Mouse (Mus musculus) midbrain, postnatal 0 days (tissue): ENCODE measurements around the gene E4f1. TPM values are rescaled to one million over a fixed set of nuclear protein-coding genes. Genes with fewer than 3 reads are reported as not detected.
A peak's percentile ranks its signal among the peaks of the same experiment; 100 is the strongest.
"Not testable (repeated sequence)": the region's sequence is repeated elsewhere in the genome, so short reads cannot be mapped to it uniquely, and the experiment has no call there.

Experiments
- ATAC-seq: fragments of 200-750 bp; cut with Nextera tagmentation; 2 replicates; pipeline ENCODE4 v1.8.0; 2017; ENCODE audit warnings: moderate number of reproducible peaks, mild to moderate bottlenecking, moderate TSS enrichment, moderate library complexity; ENCODE audit not compliant: low FRiP score
- DNase-seq: peaks from one replicate; pipeline ENCODE4 v3.0.0-alpha.2; 2015; ENCODE audit warnings: low spot score
- H3K27ac ChIP-seq: fragments of 300-500 bp; sonication (generic); 2 replicates; pipeline ENCODE4 v1.5.1; 2014; ENCODE audit warnings: low read depth, mild to moderate bottlenecking, low read length, mixed read lengths
- H3K27me3 ChIP-seq: fragments of 300-500 bp; sonication (generic); 2 replicates; pipeline ENCODE4 v1.6.1; 2014; ENCODE audit warnings: low read length, control low read depth, mixed read lengths; ENCODE audit not compliant: insufficient read depth
- H3K36me3 ChIP-seq: fragments of 300-500 bp; sonication (generic); 2 replicates; pipeline ENCODE4 v1.6.1; 2014; ENCODE audit warnings: low read length, control low read depth, mixed read lengths; ENCODE audit not compliant: insufficient read depth
- H3K4me1 ChIP-seq: fragments of 300-500 bp; sonication (generic); 2 replicates; pipeline ENCODE4 v1.6.1; 2014; ENCODE audit warnings: mild to moderate bottlenecking, control low read depth, antibody characterized with exemption, low read length, mixed read lengths; ENCODE audit not compliant: insufficient read depth
- H3K4me2 ChIP-seq: fragments of 300-500 bp; sonication (generic); 2 replicates; pipeline ENCODE4 v1.6.1; 2014; ENCODE audit warnings: low read depth, mild to moderate bottlenecking, low read length, mixed read lengths; ENCODE audit not compliant: poor library complexity, severe bottlenecking
- H3K4me3 ChIP-seq: fragments of 300-500 bp; sonication (generic); 2 replicates; pipeline ENCODE4 v1.5.1; 2014; ENCODE audit warnings: low read depth, mild to moderate bottlenecking, low read length, moderate library complexity
- H3K9ac ChIP-seq: fragments of 300-500 bp; sonication (generic); replicated peaks from 2 replicates; pipeline ENCODE4 v1.6.1; 2014; ENCODE audit warnings: mild to moderate bottlenecking, low read length, moderate library complexity, mixed read lengths; ENCODE audit not compliant: poor library complexity, severe bottlenecking
- H3K9me3 ChIP-seq: fragments of 300-500 bp; sonication (generic); 2 replicates; pipeline ENCODE4 v1.6.1; 2016; ENCODE audit warnings: low read length, control low read depth
- CTCF ChIP-seq: IDR thresholded peaks from 2 replicates; pipeline ENCODE4 v1.5.1; 2016; ENCODE audit warnings: antibody characterized with exemption, mild to moderate bottlenecking
- WGBS: fragments of 180-500 bp; shearing (Covaris S2); extraction: QIAGEN DNeasy Blood & Tissue Kit; methylation state at CpG from one replicate; pipeline ENCODE4 v1.1.7; 2014; 5-methylcytosine and 5-hydroxymethylcytosine counted together
- polyA plus RNA-seq: library from polyadenylated mRNA; unstranded; fragments of >200 nt; fragmentation: Nextera tagmentation; extraction: Ambion mirVana; gene quantifications from 2 replicates; pipeline ENCODE4 v1.2.1, GENCODE M21; 2015
- total RNA-seq: library from RNA; depleted of rRNA; stranded (reverse); fragments of >200 nt; gene quantifications from 2 replicates; pipeline ENCODE4 v1.2.3, GENCODE M21; 2014

Gene E4f1
- total and polyA plus RNA-seq, 2 experiments from 2014 or later, result 30.6 to 35.1 TPM

DNA sequence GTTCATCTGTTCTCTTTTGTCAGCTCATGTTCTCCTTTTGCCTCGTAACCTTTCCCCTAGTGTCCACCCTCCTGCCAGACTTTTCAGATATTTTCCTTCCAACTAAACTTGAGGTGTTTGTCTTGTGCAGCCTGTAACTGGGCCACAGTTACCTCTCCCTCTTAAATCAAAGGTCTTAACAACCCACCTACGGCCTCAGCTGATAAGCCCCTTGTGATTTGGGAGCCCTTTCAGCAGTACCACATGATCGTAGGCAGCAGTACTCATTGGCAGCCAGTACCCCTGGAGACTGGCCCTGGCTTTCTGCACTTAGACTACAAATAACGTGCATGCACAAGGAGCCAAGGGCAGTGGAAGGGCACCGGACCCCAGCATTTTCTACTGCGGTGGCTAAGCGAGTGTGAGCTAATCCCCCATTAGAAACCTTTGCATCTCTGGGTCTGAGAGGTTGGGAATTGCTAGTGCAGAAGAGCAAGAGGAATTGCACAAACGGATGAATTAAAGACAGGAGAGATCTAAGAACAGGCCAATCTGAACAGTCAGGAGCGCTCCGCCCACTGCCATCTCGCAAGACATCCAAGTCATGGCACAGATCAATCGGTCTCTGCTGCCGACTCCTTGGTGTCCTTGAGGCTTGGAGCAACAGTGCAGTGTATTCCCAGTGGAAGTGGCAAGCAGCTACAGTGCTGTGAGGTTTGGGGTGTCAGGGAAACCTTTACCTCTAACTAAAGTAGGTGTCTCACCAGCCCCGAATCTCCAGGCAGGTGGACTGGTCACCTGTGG, 40.7 kb downstream of the E4f1 start:
- H3K9me3 ChIP-seq, result no peaks in the 10 kb centered on the region
- no peak overlapping the region for H3K9ac ChIP-seq
- TF ChIP-seq CTCF, result no peak
- H3K36me3 ChIP-seq, result peaks cover 3% of the 10 kb centered on the region; the same call in 1 of the 2 replicates
- no peaks in the 10 kb centered on the region for H3K27me3 ChIP-seq
- no peak overlapping the region for H3K4me2 ChIP-seq
- WGBS, result 69% methylated on average over 14 of the region's 14 CpGs
- no peak overlapping the region for H3K4me3 ChIP-seq
- no peak overlapping the region for H3K27ac ChIP-seq
- no peaks in the 10 kb centered on the region for H3K4me1 ChIP-seq
- ATAC-seq, result no peak
- DNase-seq, result peak; percentile 50

DNA sequence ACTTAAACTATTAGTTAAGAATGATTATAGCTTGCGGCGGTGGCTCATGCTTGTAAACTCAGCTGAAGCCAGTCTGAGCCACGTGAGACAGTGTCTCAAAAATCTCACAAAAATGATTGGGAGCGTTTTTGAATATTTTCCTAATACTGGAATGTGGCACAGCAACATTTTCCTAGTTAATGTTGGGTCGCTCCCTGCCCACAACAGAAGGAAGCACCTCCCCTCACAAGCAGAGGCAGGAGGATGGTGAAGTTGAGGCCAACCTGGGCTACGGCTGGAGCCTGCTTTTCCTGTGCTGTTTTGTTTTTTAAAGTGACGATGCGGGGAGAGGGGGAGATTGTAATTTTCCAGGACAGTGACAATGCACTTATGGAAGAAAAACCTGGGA, 42.9 kb downstream of the E4f1 start:
- Histone ChIP-seq H3K4me2 (peak overlapping the region; percentile 72), H3K4me1 (no peaks in the 10 kb centered on the region), H3K9ac (peak overlapping the region; percentile 68; the same call in 1 of the 2 replicates), H3K9me3 (no peaks in the 10 kb centered on the region), H3K27ac (peak overlapping the region; percentile 87), H3K27me3 (no peaks in the 10 kb centered on the region), H3K36me3 (peaks cover 22% of the 10 kb centered on the region), H3K4me3 (peak overlapping the region; percentile 51)
- TF ChIP-seq CTCF, result no peak
- 7% methylated on average over 8 of the region's 8 CpGs for WGBS
- ATAC-seq (no peak), DNase-seq (peak; percentile 7)

DNA sequence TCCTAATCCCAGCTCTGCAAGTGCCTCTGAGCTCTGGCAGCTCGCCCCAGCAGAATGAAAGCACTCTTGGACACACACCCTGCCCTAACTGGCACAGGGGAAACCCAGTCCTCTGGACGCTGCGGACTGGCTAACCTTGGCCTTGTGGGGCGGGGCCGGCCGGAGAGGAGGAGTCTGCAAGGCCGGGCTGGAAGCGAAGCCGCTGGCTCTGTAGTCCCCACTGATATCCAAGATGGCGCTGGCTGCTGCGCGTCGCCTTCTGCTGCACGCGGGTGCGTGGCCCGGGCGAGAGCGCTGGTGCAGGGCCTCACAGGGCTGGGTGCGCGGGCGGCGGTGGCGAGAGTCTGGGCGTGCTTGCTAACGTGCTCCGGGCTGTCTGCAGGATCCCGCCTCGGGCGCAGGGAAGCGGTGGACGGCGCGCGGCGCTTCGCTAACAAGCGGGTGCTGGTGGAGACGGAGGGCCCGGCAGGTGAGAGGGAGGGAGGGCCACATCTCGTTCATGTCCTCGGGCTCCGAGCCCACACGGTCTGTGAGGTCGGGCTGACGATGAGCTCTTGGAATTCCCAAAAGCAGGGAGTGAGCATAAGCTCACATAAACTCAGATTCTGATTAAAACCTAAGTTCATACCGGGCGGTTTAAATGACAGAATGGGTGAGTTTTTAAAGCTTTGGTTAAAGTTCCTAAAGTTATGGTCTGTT, 43.5 kb downstream of the E4f1 start, which contains the start of gene Eci1:
TSS of gene Eci1 (plus strand) at position 171 of the 699 bp plus-strand sequence.
- Histone ChIP-seq H3K27ac (peak within 1 kb of the TSS; percentile 87), H3K27me3 (no peaks in the 10 kb centered on the region), H3K9me3 (no peaks in the 10 kb centered on the region), H3K36me3 (peaks cover 25% of the 10 kb centered on the region), H3K4me1 (no peaks in the 10 kb centered on the region), H3K4me3 (peak within 1 kb of the TSS; percentile 51), H3K9ac (peak within 1 kb of the TSS; percentile 68), H3K4me2 (peak within 1 kb of the TSS; percentile 72)
- DNase-seq (peak; percentile 96), ATAC-seq (peak; percentile 90)
- no peak for TF ChIP-seq CTCF
- WGBS, result under 1% methylated on average over 47 of the region's 48 CpGs

GRCm38 (mm10) chr17:24425905-24426304, 44.2 kb downstream of the E4f1 start:
- peaks cover 32% of the 10 kb centered on the region for H3K36me3 ChIP-seq
- no peaks in the 10 kb centered on the region for H3K9me3 ChIP-seq
- DNase-seq, result no peak
- H3K4me1 ChIP-seq, result no peaks in the 10 kb centered on the region
- no peak overlapping the region for H3K4me2 ChIP-seq
- no peak for TF ChIP-seq CTCF
- H3K9ac ChIP-seq, result no peak overlapping the region
- no peak overlapping the region for H3K4me3 ChIP-seq
- H3K27me3 ChIP-seq, result no peaks in the 10 kb centered on the region
- ATAC-seq, result no peak
- 90% methylated on average over 7 of the region's 7 CpGs for WGBS
- no peak overlapping the region for H3K27ac ChIP-seq

GRCm38 (mm10) chr17:24425326-24425725, 44.8 kb downstream of the E4f1 start:
- H3K9ac ChIP-seq, DNase-seq, ATAC-seq, H3K4me3 ChIP-seq, H3K27ac ChIP-seq, H3K27me3 ChIP-seq, H3K4me2 ChIP-seq, H3K4me1 ChIP-seq, H3K9me3 ChIP-seq: not testable (repeated sequence)
- WGBS, result 94% methylated on average over 5 of the region's 8 CpGs
- H3K36me3 ChIP-seq, result peaks cover 36% of the 10 kb centered on the region

DNA sequence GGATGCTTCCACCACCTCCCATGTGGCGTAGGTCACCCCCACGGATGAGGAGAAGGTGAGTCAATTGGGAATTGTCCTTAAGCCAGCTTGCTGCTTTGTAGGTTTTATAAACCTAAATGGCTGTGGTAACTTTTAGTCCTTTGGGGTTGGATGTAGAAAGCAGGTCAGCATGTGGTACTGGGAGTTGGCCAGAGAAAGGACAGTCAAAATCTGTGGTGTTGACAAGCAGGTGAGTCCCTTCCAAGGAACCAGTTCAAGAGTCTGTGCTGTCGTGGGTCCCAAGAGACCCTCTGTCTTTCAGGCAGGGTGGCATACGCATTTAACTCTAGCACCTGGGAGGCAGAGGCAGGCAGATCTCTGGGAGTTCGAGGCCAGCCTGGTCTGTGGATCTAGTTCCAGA, 45.6 kb downstream of the E4f1 start:
- no peak overlapping the region for H3K9ac ChIP-seq

More for the DNA sequence above, 45.6 kb downstream of the E4f1 start:
- DNase-seq (no peak), ATAC-seq (no peak)
- 97% methylated on average over 5 of the region's 5 CpGs for WGBS
- no peak overlapping the region for H3K4me2 ChIP-seq
- no peaks in the 10 kb centered on the region for H3K27me3 ChIP-seq
- H3K4me3 ChIP-seq, result no peak overlapping the region
- H3K36me3 ChIP-seq, result peaks cover 44% of the 10 kb centered on the region
- no peak overlapping the region for H3K27ac ChIP-seq
- no peaks in the 10 kb centered on the region for H3K9me3 ChIP-seq
- H3K4me1 ChIP-seq, result no peaks in the 10 kb centered on the region
- TF ChIP-seq CTCF, result no peak
